In genomic region chr6:51683131-51683530, GRCm38 (mm10) we compare ENCODE assay signal across 28 mouse cellular contexts.
"Had no signal": no experiment of that assay in that cellular context is flagged by ENCODE, and none has a peak within 500 bp of the region (broad histone marks: within the 10 kb centered on the region; RNA-seq: fewer than 3 reads in every experiment).

No protein-coding gene starts in this region.

- ATAC-seq: hindbrain, embryonic 16.5 days; inflammation-experienced regulatory T-cells, adult 6 months; intestine, embryonic 15.5 days; intestine, postnatal 0 days; liver, embryonic 12.5 days had no signal

- H3K27me3 ChIP-seq: heart, embryonic 13.5 days; hindbrain, embryonic 12.5 days; intestine, embryonic 15.5 days; limb, embryonic 15.5 days; liver, embryonic 12.5 days had no signal

- H3K27ac ChIP-seq: heart, embryonic 10.5 days; heart, embryonic 13.5 days; heart, embryonic 15.5 days; hindbrain, embryonic 10.5 days; hindbrain, embryonic 12.5 days; hindbrain, embryonic 14.5 days; intestine, embryonic 15.5 days; kidney, embryonic 15.5 days; kidney, postnatal 0 days; limb, embryonic 13.5 days; limb, embryonic 15.5 days; liver, embryonic 12.5 days; liver, embryonic 14.5 days had no signal

- H3K4me3 ChIP-seq: heart, embryonic 10.5 days; heart, embryonic 13.5 days; heart, embryonic 15.5 days; hindbrain, embryonic 10.5 days; hindbrain, embryonic 12.5 days; intestine, embryonic 15.5 days; kidney, embryonic 15.5 days; limb, embryonic 13.5 days; limb, embryonic 15.5 days; liver, embryonic 12.5 days had no signal

- H3K4me1 ChIP-seq: heart, embryonic 15.5 days; intestine, embryonic 15.5 days; limb, embryonic 15.5 days; liver, embryonic 12.5 days had no signal

- H3K36me3 ChIP-seq: heart, embryonic 10.5 days; heart, embryonic 13.5 days; heart, embryonic 15.5 days; hindbrain, embryonic 10.5 days; hindbrain, embryonic 12.5 days; intestine, embryonic 15.5 days; kidney, embryonic 15.5 days; limb, embryonic 13.5 days; limb, embryonic 15.5 days; liver, embryonic 12.5 days had no signal

- DNase-seq: gastrocnemius, postnatal 10 days; gastrocnemius, postnatal 25 days; heart, adult 18-20 months; heart, postnatal 14 days; heart, postnatal 36 days; kidney, adult 18-20 months; kidney, adult 9 months; kidney, postnatal 14 days; kidney, postnatal 36 days; layer of hippocampus, adult 9-11 months; layer of hippocampus, postnatal 36 days; left cerebral cortex, postnatal 4 days had no signal
